Mouse (Mus musculus): ENCODE data around the gene Epn1. TPM values are rescaled to one million over a fixed set of nuclear protein-coding genes. Genes with fewer than 3 reads are reported as not detected.
A peak's percentile ranks its signal among the peaks of the same experiment; 100 is the strongest.

Gene Epn1
- polyA plus RNA-seq, 1 experiment = 102 TPM

GRCm38 (mm10) chr7:5037026-5037425 is 43.0 kb upstream of the Epn1 start:
- no peak for TF ChIP-seq MYOD1 (IDR thresholded peaks at IDR 0.05; ENCODE audit: control insufficient read depth, insufficient read length, low read depth)
- no peaks in the 10 kb centered on the region for H3K27me3 ChIP-seq (ENCODE audit: control insufficient read depth, insufficient read depth, insufficient read length)
- H3K79me2 ChIP-seq (ENCODE audit: control insufficient read depth, insufficient read depth) = no peaks in the 10 kb centered on the region
- H3K4me3 ChIP-seq (ENCODE audit: insufficient read depth, poor library complexity, severe bottlenecking) = no peak overlapping the region
- no peak overlapping the region for H3ac ChIP-seq (ENCODE audit: control insufficient read depth, insufficient read length, low read depth)
- peaks cover 15% of the 10 kb centered on the region for H3K36me3 ChIP-seq (ENCODE audit: control insufficient read depth, insufficient read depth)
- H3K79me3 ChIP-seq (ENCODE audit: low read depth) = peaks cover 1% of the 10 kb centered on the region

- Histone ChIP-seq H3K4me3 (ENCODE audit: insufficient read depth, poor library complexity, severe bottlenecking) (no peak overlapping the region), H3K79me3 (ENCODE audit: low read depth) (peaks cover 1% of the 10 kb centered on the region), H3ac (ENCODE audit: control insufficient read depth, insufficient read length, low read depth) (no peak overlapping the region), H3K27me3 (ENCODE audit: control insufficient read depth, insufficient read depth, insufficient read length) (no peaks in the 10 kb centered on the region), H3K36me3 (ENCODE audit: control insufficient read depth, insufficient read depth) (peaks cover 11% of the 10 kb centered on the region), H3K79me2 (ENCODE audit: control insufficient read depth, insufficient read depth) (no peaks in the 10 kb centered on the region)
- TF ChIP-seq FOSL1 (IDR thresholded peaks at IDR 0.05; ENCODE audit: insufficient read depth, low read length, poor library complexity, severe bottlenecking) (no peak), USF1 (IDR thresholded peaks at IDR 0.05; ENCODE audit: low read depth) (no peak), CEBPB (IDR thresholded peaks at IDR 0.05; ENCODE audit: low read depth) (no peak), MYOD1 (IDR thresholded peaks at IDR 0.05; ENCODE audit: control insufficient read depth, insufficient read length, low read depth) (no peak), MAX (IDR thresholded peaks at IDR 0.05) (no peak), MYOG (IDR thresholded peaks at IDR 0.05; ENCODE audit: control insufficient read depth, extremely low read depth, insufficient read length) (no peak), CTCF (IDR thresholded peaks at IDR 0.05; ENCODE audit: control insufficient read depth, insufficient read depth, insufficient read length) (no peak)
Measured at GRCm38 (mm10) chr7:5037467-5037866, 42.6 kb upstream of the Epn1 start.

DNA sequence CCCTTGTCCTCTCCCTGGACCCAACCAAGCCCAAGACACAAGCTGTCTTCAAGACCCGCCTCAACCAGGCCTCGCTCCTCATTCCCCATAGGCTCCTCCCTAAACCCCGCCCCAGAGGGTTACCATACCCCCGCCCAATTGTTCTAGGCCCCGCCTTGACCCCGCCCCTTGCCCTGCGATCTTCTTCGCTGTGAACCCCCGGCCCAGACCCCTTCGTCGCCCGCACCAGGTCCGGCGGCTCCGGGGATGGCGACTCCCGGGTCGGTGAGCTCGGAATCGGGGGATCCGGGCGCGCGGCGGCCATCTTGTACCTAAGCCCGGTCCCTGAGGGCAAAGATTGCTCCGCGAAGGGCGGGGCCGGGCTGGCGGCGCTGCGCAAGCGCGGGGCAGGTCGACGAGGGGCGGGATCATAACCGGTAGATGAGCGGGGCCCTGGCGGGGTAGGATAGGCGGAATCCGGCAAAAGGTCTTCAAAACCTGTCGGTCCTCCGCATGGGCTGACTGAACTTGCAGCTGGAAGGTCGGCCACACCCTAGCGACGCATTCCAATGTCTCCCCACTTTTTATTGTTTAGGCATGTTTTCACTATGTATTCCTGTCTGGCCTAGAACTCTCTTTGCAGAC is 41.8 kb upstream of the Epn1 start, which contains the start of gene Zfp784:
Gene Zfp784 (minus strand): TSS at position 338 of the 624 bp plus-strand sequence.
- no peaks in the 10 kb centered on the region for H3K27me3 ChIP-seq (ENCODE audit: control insufficient read depth, insufficient read depth, insufficient read length)
- TF ChIP-seq MYOD1 (IDR thresholded peaks at IDR 0.05; ENCODE audit: control insufficient read depth, insufficient read length, low read depth) (no peak), USF1 (IDR thresholded peaks at IDR 0.05; ENCODE audit: low read depth) (no peak), MAX (IDR thresholded peaks at IDR 0.05) (no peak), CEBPB (IDR thresholded peaks at IDR 0.05; ENCODE audit: low read depth) (no peak), MYOG (IDR thresholded peaks at IDR 0.05; ENCODE audit: control insufficient read depth, extremely low read depth, insufficient read length) (no peak), FOSL1 (IDR thresholded peaks at IDR 0.05; ENCODE audit: insufficient read depth, low read length, poor library complexity, severe bottlenecking) (no peak), CTCF (IDR thresholded peaks at IDR 0.05; ENCODE audit: control insufficient read depth, insufficient read depth, insufficient read length) (no peak)
- H3ac ChIP-seq (ENCODE audit: control insufficient read depth, insufficient read length, low read depth) = peak within 1 kb of the TSS; percentile 56
- peaks cover 3% of the 10 kb centered on the region for H3K36me3 ChIP-seq (ENCODE audit: control insufficient read depth, insufficient read depth)
- H3K79me3 ChIP-seq (ENCODE audit: low read depth) = peaks cover 1% of the 10 kb centered on the region
- H3K79me2 ChIP-seq (ENCODE audit: control insufficient read depth, insufficient read depth) = no peaks in the 10 kb centered on the region
- H3K4me3 ChIP-seq (ENCODE audit: insufficient read depth, poor library complexity, severe bottlenecking) = peak within 1 kb of the TSS; percentile 39

DNA sequence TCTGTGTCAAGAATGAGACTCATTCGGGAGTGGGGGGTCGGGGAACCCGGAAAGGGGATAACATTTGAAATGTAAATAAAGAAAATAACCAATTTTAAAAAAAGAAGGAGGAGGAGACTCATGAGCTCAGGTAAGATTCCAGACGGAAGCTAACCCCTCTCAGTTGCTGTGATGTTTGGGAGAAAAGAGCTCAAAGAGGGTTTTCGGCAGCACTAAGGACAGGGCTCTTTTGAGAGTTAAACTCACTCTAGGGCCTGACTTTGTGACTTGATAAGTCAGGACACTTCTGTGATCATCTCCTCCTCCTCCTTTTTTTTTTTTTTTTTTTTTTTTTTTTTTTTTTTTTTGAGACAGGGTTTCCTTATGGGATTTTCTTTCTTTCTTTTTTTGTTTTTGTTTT is 41.1 kb upstream of the Epn1 start:
- no peak for TF ChIP-seq MYOD1 (IDR thresholded peaks at IDR 0.05; ENCODE audit: control insufficient read depth, insufficient read length, low read depth)
- TF ChIP-seq USF1 (IDR thresholded peaks at IDR 0.05; ENCODE audit: low read depth) = no peak
- TF ChIP-seq CEBPB (IDR thresholded peaks at IDR 0.05; ENCODE audit: low read depth) = no peak
- no peak for TF ChIP-seq FOSL1 (IDR thresholded peaks at IDR 0.05; ENCODE audit: insufficient read depth, low read length, poor library complexity, severe bottlenecking)
- TF ChIP-seq MAX (IDR thresholded peaks at IDR 0.05) = no peak
- TF ChIP-seq CTCF (IDR thresholded peaks at IDR 0.05; ENCODE audit: control insufficient read depth, insufficient read depth, insufficient read length) = no peak
- TF ChIP-seq MYOG (IDR thresholded peaks at IDR 0.05; ENCODE audit: control insufficient read depth, extremely low read depth, insufficient read length) = no peak

DNA sequence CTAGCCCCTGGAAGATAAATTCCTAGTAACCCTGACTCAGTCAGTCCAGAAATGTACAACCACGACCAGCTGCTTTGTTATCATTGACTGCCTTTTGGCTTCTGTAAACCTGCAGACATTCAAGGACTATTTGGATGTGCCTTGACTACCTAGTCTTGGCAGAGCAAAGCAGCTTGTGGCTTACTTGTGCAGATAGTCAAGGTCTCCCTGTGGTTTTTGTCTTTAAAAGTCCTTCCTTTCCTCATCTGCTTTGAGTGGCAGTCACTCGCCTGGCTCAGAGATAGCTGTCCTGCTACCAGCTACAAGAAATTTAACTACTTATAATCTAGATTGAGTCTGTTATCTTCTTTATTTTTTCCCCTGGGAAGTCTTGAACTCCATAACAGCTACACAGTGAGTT is 35.1 kb upstream of the Epn1 start:
- Histone ChIP-seq H3K79me2 (ENCODE audit: control insufficient read depth, insufficient read depth) (no peaks in the 10 kb centered on the region), H3K79me3 (ENCODE audit: low read depth) (no peaks in the 10 kb centered on the region), H3K4me3 (ENCODE audit: insufficient read depth, poor library complexity, severe bottlenecking) (no peak overlapping the region), H3ac (ENCODE audit: control insufficient read depth, insufficient read length, low read depth) (no peak overlapping the region), H3K27me3 (ENCODE audit: control insufficient read depth, insufficient read depth, insufficient read length) (no peaks in the 10 kb centered on the region), H3K36me3 (ENCODE audit: control insufficient read depth, insufficient read depth) (no peaks in the 10 kb centered on the region)
- TF ChIP-seq USF1 (IDR thresholded peaks at IDR 0.05; ENCODE audit: low read depth) (no peak), CEBPB (IDR thresholded peaks at IDR 0.05; ENCODE audit: low read depth) (no peak), CTCF (IDR thresholded peaks at IDR 0.05; ENCODE audit: control insufficient read depth, insufficient read depth, insufficient read length) (no peak), FOSL1 (IDR thresholded peaks at IDR 0.05; ENCODE audit: insufficient read depth, low read length, poor library complexity, severe bottlenecking) (no peak), MAX (IDR thresholded peaks at IDR 0.05) (no peak), MYOD1 (IDR thresholded peaks at IDR 0.05; ENCODE audit: control insufficient read depth, insufficient read length, low read depth) (no peak), MYOG (IDR thresholded peaks at IDR 0.05; ENCODE audit: control insufficient read depth, extremely low read depth, insufficient read length) (no peak)

More for the DNA sequence above, 41.1 kb upstream of the Epn1 start:
- no peak overlapping the region for H3ac ChIP-seq (ENCODE audit: control insufficient read depth, insufficient read length, low read depth)
- H3K27me3 ChIP-seq (ENCODE audit: control insufficient read depth, insufficient read depth, insufficient read length) = no peaks in the 10 kb centered on the region
- no peaks in the 10 kb centered on the region for H3K79me2 ChIP-seq (ENCODE audit: control insufficient read depth, insufficient read depth)
- no peaks in the 10 kb centered on the region for H3K36me3 ChIP-seq (ENCODE audit: control insufficient read depth, insufficient read depth)
- H3K79me3 ChIP-seq (ENCODE audit: low read depth) = peaks cover 1% of the 10 kb centered on the region
- H3K4me3 ChIP-seq (ENCODE audit: insufficient read depth, poor library complexity, severe bottlenecking) = peak overlapping the region; percentile 39

- Histone ChIP-seq H3ac (ENCODE audit: control insufficient read depth, insufficient read length, low read depth) (no peak overlapping the region), H3K36me3 (ENCODE audit: control insufficient read depth, insufficient read depth) (no peaks in the 10 kb centered on the region), H3K27me3 (ENCODE audit: control insufficient read depth, insufficient read depth, insufficient read length) (no peaks in the 10 kb centered on the region), H3K79me2 (ENCODE audit: control insufficient read depth, insufficient read depth) (no peaks in the 10 kb centered on the region), H3K4me3 (ENCODE audit: insufficient read depth, poor library complexity, severe bottlenecking) (no peak overlapping the region), H3K79me3 (ENCODE audit: low read depth) (no peaks in the 10 kb centered on the region)
- TF ChIP-seq FOSL1 (IDR thresholded peaks at IDR 0.05; ENCODE audit: insufficient read depth, low read length, poor library complexity, severe bottlenecking) (no peak), MYOG (IDR thresholded peaks at IDR 0.05; ENCODE audit: control insufficient read depth, extremely low read depth, insufficient read length) (no peak), MAX (IDR thresholded peaks at IDR 0.05) (no peak), CEBPB (IDR thresholded peaks at IDR 0.05; ENCODE audit: low read depth) (no peak), CTCF (IDR thresholded peaks at IDR 0.05; ENCODE audit: control insufficient read depth, insufficient read depth, insufficient read length) (no peak), MYOD1 (IDR thresholded peaks at IDR 0.05; ENCODE audit: control insufficient read depth, insufficient read length, low read depth) (no peak), USF1 (IDR thresholded peaks at IDR 0.05; ENCODE audit: low read depth) (no peak)
Measured at GRCm38 (mm10) chr7:5046112-5046511, 33.9 kb upstream of the Epn1 start.
